Mouse (Mus musculus) layer of hippocampus, postnatal 14 days (tissue): ENCODE measurements around the gene Zfp507. TPM values are rescaled to one million over a fixed set of nuclear protein-coding genes. Genes with fewer than 3 reads are reported as not detected.
A peak's percentile ranks its signal among the peaks of the same experiment; 100 is the strongest.

ENCODE experiments used
- DNase-seq, 2 experiments: peaks; one replicate each; pipeline ENCODE4 v3.0.0; 2021 to 2022; ENCODE audit warnings: low spot score in 2 of 2, mixed read lengths in 1 of 2
- total RNA-seq, 2 experiments: library from RNA; stranded (reverse); gene quantifications; 2 replicates each; pipeline ENCODE4 v1.2.3; 2021

Gene Zfp507
- total RNA-seq, 2 experiments from 2014 or later: 28.3 to 30.5 TPM

- no peak for DNase-seq
Observed at GRCm38 (mm10) chr7:35741858-35742257, 60.9 kb downstream of the Zfp507 start.

GRCm38 (mm10) chr7:35740489-35741230 is 62.1 kb downstream of the Zfp507 start:
- DNase-seq: peak in 1 of 2 experiments; percentile 62

GRCm38 (mm10) chr7:35738871-35739270 is 63.9 kb downstream of the Zfp507 start:
- DNase-seq: no peak

- DNase-seq: peak; percentile 70 to 88
Observed at GRCm38 (mm10) chr7:35733313-35734050, 69.3 kb downstream of the Zfp507 start.

GRCm38 (mm10) chr7:35732585-35733059 is 70.2 kb downstream of the Zfp507 start:
- no peak for DNase-seq

GRCm38 (mm10) chr7:35729621-35730031 is 73.2 kb downstream of the Zfp507 start:
- DNase-seq: no peak

GRCm38 (mm10) chr7:35728376-35728775 is 74.4 kb downstream of the Zfp507 start:
- no peak for DNase-seq

GRCm38 (mm10) chr7:35723035-35723434 is 79.8 kb downstream of the Zfp507 start:
- DNase-seq: no peak

Other genes starting within 250 kb of the Zfp507 start
- gene Nudt19, start 246.7 kb downstream of the Zfp507 start, total RNA-seq: 10 to 100 TPM; 72.3 to 72.4 TPM
- gene Rgs9bp, start 217.4 kb downstream of the Zfp507 start, total RNA-seq: under 1 TPM; 0.51 to 0.52 TPM
- gene Ankrd27, start 216.8 kb downstream of the Zfp507 start, total RNA-seq: 10 to 100 TPM; 42.8 to 46.7 TPM
- gene Pdcd5, start 155.5 kb downstream of the Zfp507 start, total RNA-seq: 10 to 100 TPM; 83.5 to 87.2 TPM
- 10 to 100 TPM; 70.9 to 71.6 TPM for gene Dpy19l3, start 48.5 kb downstream of the Zfp507 start, total RNA-seq